Mouse (Mus musculus): ENCODE measurements around the gene Amhr2. TPM values are rescaled to one million over a fixed set of nuclear protein-coding genes. Genes with fewer than 3 reads are reported as not detected.
A peak's percentile ranks its signal among the peaks of the same experiment; 100 is the strongest.

Amhr2 gene
- total RNA-seq, 2 experiments from 2014 or later: 2.8 to 3.1 TPM

DNA sequence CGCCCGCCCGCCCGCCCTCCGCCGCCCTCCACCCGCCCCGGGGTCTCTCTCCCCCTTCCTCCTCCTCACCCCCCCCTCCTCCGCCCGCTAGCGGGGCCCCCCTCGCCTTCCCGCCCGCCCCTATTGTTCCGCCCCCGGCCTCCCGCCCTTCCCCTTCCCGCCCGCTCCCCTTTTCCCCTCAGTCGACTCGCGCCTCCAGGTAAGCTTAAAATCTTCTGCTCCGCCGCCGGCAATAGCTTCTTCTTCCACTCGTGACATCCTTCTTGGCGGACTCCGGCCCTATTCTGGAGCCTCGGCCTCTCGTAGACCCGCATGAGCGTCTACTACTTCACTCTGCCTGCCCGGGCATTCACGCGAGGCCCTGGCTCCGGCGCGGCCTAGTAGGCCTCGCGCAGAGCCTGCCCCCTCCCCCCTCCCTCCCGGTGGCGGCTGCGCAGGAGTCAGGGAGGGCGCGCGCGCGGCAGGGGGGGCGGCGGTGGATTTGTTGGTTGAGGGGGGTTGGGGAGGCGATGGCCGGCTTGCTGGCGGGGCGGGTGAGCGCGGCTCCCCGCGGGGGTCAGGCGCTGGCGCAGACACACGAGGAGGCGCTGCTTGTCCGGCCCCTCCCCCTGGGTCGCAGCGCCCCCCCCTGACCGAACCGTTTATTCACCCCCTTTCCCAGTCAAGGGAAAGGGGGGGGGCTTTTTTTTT, 25.6 kb downstream of the Amhr2 start:
- peak; percentile 69 to 78 for DNase-seq (ENCODE audit: low spot score in 2 of 2)

DNA sequence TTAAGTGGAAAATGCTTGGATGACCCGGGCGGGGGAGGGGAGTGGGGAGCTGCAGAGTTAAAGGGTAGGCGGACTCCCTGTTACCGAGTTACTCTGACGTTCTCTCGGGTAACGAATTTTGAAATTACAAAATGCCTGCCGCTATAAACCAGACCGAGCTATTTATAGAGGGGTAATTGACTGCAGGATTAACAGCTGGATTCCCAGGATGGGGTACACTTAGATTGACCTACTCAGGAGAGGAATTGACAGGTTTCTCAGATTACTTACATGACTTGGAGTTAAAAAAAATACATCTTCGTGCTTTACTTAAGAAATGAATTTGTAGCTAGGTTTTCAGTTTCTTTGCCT, 26.1 kb downstream of the Amhr2 start:
- no peak for DNase-seq (ENCODE audit: low spot score in 2 of 2)

DNA sequence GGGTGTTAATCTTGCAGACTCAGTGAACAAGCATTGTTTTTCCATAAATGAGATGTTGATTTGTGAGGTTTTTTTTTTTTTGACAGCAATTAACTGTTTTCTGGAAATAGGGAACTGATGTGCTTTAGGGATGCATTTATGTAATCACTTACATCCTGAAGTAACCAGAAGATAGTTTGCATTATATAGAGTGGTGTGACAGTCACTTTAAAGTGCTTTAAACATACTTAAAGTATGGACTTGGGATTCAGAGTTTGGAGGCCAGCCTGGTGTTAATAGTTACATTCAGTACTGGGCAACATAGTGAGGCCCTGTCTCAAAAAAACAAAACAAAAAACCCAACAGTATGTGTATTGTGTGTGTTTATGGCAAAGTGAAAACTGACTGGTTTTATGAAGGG, 26.6 kb downstream of the Amhr2 start:
- DNase-seq (ENCODE audit: low spot score in 2 of 2): no peak

DNA sequence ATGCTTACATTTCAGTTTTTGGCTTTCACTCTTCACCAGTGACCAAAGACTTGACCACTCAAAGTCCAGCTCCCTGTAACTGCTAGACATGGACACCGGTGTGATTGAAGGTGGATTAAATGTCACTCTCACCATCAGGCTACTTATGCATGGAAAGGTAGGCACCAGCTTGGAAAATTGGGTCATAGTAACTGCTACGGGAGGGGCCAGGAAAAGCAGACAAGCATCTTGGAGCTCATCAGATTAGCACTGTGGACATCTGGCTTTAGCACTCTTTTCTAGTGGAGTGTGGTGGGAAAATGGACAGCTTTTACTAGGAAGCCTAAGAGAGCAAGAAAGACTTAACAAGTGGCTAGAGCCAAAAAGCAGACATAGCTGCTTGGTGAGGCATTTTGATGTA, 28.1 kb downstream of the Amhr2 start:
- no peak for DNase-seq (ENCODE audit: low spot score in 2 of 2)

DNA sequence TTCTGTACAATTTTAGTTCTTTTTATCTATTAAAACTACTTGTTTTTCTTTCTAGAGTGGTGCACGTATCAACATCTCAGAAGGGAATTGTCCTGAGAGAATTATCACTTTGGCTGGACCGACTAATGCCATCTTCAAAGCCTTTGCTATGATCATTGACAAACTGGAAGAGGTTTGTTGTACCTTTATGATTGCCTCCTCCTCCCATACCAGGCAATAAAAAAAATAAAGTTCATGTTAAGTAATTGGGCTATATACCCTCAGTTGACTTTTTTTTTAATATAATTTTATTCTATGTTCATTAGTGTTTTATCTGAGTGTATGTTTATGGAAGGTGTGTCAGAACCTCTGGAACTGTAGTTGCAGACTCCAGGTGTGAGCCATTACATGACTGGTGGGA, 29.4 kb downstream of the Amhr2 start:
- no peak for DNase-seq (ENCODE audit: low spot score in 2 of 2)

DNA sequence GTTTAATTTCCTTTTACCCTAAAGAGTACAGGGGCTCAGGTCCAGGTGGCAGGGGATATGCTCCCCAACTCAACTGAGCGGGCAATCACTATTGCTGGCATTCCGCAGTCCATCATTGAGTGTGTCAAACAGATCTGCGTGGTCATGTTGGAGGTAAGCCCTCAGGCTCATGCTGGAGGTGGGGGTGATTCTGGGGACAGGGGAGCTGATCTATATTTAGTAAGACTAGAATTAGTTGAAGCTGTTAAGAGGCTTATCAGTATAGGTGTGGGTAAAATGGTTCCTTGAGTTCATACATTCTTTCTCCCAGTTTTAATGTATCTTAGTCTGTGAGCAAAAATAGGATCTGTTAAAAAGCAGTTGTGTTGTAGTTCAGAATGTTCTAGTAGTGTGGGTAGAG, 38.0 kb downstream of the Amhr2 start:
- DNase-seq (ENCODE audit: low spot score in 2 of 2): no peak

DNA sequence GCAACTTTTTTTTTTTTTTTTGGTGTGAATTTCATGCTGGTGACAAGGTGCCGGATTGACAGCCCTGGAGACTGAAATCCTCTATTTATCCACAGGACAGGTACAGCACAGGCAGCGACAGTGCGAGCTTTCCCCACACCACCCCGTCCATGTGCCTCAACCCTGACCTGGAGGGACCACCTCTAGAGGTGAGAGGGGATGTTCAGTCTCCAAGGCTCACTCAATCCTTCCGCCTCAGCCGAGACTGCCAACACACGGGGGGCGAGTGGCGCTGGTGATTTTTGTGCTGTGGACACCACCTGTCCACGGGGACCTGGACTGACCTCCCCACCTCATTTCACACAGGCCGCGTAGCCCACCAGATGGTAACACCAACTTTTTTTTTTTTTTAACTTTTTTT, 40.7 kb downstream of the Amhr2 start:
- DNase-seq (ENCODE audit: low spot score in 2 of 2): no peak

DNA sequence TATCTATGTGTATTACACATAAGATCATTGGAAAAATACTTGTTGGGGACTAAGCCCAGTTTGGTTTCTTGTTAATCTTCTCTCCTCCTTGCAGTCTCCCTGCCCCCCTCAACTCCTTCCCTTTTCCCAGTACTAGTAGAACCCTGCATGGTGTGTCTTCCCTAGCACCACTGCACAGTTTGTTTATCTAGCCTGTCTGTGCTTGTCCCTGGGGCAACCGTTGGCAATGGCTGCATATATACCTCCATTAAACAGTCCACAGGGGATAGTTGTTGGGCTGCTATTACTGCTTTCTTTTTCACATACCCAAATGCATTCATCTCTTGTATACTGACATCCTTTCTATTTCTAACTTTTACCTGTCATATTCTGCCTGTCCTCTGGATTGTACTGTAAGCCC, 42.5 kb downstream of the Amhr2 start:
- DNase-seq (ENCODE audit: low spot score in 2 of 2): no peak

DNA sequence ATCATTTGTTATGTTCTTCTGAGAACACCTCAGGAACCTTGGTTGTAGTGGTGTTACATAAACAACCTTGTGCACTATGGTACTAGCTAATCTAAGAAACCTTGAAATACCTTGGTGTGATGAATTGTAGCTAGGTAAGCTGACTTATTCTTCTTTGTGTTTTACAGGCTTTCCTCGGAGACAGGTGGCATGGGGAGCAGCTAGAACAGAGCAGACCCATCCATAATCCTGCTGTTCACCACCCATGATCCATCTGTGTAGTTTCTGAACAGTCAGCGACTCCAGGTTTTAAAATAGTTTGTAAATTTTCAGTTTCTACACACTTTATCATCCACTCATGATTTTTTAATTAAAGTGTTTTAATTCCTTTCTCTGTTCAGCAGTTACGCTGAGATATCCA, 53.2 kb downstream of the Amhr2 start:
- DNase-seq (ENCODE audit: low spot score in 2 of 2): no peak

DNA sequence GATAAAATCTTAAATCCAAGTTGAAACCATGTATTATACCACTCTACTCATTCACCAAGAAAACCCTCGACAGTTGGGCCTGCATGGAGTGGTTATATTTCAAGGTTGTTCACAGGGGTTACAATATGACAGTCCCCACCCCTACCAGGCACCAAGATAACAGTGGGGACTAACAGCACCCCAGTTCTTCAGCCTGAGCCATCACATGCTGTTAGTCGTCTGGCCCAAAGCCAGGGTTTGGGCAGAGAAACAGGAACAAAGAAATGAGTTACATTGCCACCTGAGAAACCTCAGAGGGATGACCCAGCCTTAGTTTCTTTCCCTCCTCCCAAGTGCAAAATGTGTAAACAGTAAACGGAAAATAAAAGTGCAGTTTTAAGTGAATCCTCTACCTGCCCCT, 54.2 kb downstream of the Amhr2 start:
- no peak for DNase-seq (ENCODE audit: low spot score in 2 of 2)

DNA sequence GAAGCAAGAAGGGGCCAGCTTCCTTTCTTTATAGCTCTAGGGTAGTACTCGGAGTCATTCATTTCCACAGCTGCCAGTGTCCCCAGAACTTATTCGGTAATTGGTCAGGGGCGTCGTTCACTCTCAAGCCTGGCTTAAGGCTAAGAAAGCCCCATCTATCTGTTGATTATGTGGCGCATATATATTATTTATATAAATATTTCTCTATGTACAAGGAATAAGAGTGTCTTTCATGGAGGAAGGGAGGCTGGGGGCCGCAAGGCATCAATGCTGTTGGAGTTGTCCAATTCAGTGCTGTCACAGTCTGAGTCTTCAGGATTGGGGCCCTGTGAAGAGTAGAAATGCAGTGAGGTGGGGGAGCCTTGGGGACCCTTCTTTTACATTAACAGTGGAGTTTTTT, 54.7 kb downstream of the Amhr2 start:
- no peak for DNase-seq (ENCODE audit: low spot score in 2 of 2)

DNA sequence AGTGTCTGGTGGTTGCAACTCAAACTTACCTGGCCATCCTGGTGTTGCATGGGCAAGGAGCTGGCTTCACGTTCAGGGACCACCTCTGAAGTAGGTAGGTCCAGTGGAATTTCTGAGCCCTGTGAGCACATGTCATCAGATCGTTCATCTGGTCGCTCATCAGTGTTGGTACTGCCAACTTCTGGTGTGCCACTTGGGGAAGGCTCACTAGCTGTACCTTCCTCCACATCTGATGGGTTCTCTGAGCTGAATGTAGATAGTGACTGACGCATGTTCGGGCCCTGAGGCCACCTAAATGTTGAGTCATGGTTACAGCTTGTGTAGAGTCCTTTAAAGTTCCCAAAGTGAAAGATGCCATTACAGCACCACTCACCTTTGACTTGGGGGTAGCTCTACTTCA, 55.3 kb downstream of the Amhr2 start:
- no peak for DNase-seq (ENCODE audit: low spot score in 2 of 2)

DNA sequence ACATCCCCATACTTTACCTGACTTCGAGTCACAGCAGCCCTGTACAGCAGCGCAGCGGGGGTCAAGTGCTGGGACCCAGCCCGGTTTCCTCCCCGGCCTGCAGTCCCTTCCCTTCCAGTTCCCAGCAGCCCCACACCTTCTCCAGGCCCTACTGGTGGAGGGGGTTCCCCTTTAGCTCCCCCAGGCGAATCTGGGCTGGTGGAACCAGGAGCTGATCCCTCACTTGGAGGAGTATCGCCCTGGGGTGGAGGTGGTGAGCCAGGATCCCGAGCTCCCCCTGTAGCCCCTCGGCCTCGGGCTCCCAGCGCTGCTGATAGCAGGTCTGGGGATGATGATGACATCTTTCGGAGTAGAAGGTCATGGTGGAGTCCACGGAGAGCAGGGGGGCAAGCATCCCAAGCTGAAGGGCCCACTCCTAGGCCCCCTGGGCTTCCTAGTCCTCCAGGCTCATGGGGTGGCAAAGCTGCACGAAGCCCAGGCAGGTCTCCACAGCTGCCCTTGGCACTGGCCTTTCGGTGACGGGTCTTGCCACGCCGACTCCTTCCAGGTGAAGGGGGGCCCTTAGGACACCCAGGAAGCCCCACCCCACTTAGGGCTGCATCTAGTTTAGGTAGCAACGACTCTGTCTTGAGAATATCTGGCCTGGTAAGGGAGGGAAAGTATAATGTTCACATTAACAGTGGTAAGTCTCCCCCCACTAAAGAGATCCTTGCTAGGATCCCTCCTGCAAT, 56.1 kb downstream of the Amhr2 start:
- no peak for DNase-seq (ENCODE audit: low spot score in 2 of 2)

DNA sequence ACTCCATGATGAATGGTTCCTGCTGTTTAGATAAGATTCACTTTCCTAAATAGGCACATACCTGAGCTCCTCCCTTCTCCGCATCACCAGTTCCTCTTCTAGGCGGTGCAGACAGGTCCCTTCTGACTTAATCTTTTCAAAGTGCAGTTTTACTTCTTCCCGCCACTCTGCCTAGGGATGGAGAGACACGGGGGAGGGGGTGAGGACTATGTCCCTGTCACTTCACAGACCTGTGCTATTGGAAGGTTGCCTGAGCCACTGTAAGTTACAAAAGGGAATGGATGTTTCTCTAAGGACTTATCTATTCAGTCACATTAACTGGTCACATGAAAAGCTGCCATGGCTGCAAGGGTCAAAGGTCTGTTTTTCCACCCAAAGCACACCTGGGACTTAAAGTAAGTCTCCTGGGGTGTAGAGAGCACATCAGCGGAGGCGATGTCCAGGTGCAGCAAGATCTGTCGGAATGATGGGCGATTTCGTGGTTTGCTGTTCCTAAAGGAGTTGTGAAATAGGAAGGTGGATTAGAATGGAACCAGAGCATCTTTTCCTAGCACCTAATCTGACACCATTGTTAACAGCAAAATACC, 57.2 kb downstream of the Amhr2 start:
- DNase-seq (ENCODE audit: low spot score in 2 of 2): no peak

DNA sequence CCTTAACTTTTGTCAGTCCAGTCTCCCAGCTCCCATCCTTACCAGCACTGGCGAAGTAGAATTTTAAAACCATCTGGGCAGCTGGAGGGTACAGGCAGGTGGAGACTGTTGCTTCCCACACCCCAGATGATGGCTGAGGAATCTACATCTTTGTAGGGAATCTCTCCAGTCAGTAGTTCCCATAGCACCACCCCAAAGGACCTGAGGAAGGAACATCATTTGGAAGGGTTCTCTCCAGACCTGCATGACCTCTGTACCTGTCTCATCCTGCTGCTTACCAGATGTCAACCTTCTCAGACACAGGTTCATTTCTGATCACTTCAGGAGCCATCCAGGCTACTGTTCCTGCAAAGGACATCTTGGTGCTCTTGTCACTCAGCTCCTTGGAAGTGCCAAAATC, 58.3 kb downstream of the Amhr2 start, which contains the start of gene Gm10337:
Gene Gm10337, plus strand, starts transcription at position 276 of the 400 bp plus-strand sequence.
- no peak for DNase-seq (ENCODE audit: low spot score in 2 of 2)

Other genes with a start within 250 kb of the Amhr2 start
- gene Zfp740, start 242.1 kb upstream of the Amhr2 start, total RNA-seq (2021): 100 to 1,000 TPM; 131 to 134 TPM
- gene Csad, start 240.6 kb upstream of the Amhr2 start, total RNA-seq (2021): 100 to 1,000 TPM in 1 of 2 experiments, 10 to 100 TPM in 1; 90.0 to 106 TPM
- gene Itgb7, start 213.4 kb upstream of the Amhr2 start, total RNA-seq (2021): 1 to 10 TPM; 1.1 to 3.6 TPM
- 10 to 100 TPM; 24.8 to 28.6 TPM for gene Rarg, start 187.8 kb upstream of the Amhr2 start, total RNA-seq (2021)
- gene Gm9918, start 174.8 kb upstream of the Amhr2 start, total RNA-seq (2021): under 1 TPM; 0.17 to 0.31 TPM
- 10 to 100 TPM; 34.4 to 36.7 TPM for gene Mfsd5, start 165.9 kb upstream of the Amhr2 start, total RNA-seq (2021)
- 10 to 100 TPM; 16.5 to 24.5 TPM for gene Espl1, start 149.1 kb upstream of the Amhr2 start, total RNA-seq (2021)
- gene Pfdn5, start 119.3 kb upstream of the Amhr2 start, total RNA-seq (2021): 100 to 1,000 TPM; 443 to 452 TPM
- gene Myg1, start 113.7 kb upstream of the Amhr2 start, total RNA-seq (2021): 10 to 100 TPM; 86.3 to 96.7 TPM
- gene Aaas, start 94.6 kb upstream of the Amhr2 start, total RNA-seq (2021): 10 to 100 TPM; 32.3 to 39.0 TPM
- gene Sp7, start 78.2 kb upstream of the Amhr2 start, total RNA-seq (2021): under 1 TPM; 0.31 to 0.48 TPM
- 100 to 1,000 TPM; 101 to 110 TPM for gene Sp1, start 39.2 kb upstream of the Amhr2 start, total RNA-seq (2021)
- gene Prr13, start 13.7 kb downstream of the Amhr2 start, total RNA-seq (2021): 10 to 100 TPM; 63.2 to 81.5 TPM
- 100 to 1,000 TPM; 925 to 956 TPM for gene Pcbp2, start 25.2 kb downstream of the Amhr2 start, total RNA-seq (2021)
- gene Gm10337, start 58.4 kb downstream of the Amhr2 start, total RNA-seq (2021): 1 to 10 TPM in 1 of 2 experiments, not detected in 1; 4.3 TPM
- gene Map3k12, start 71.7 kb downstream of the Amhr2 start, total RNA-seq (2021): 10 to 100 TPM; 13.2 to 13.4 TPM
- 10 to 100 TPM; 52.8 to 53.2 TPM for gene Tarbp2, start 72.8 kb downstream of the Amhr2 start, total RNA-seq (2021)
- 1 to 10 TPM; 5.9 to 8.6 TPM for gene Npff, start 79.6 kb downstream of the Amhr2 start, total RNA-seq (2021)
- 1 to 10 TPM in 1 of 2 experiments, not detected in 1; 1.5 TPM for gene Gm28047, start 179.7 kb downstream of the Amhr2 start, total RNA-seq (2021)
- 10 to 100 TPM; 81.4 to 87.1 TPM for gene Atf7, start 180.1 kb downstream of the Amhr2 start, total RNA-seq (2021)
- 10 to 100 TPM; 18.1 to 18.2 TPM for gene Atp5g2, start 227.0 kb downstream of the Amhr2 start, total RNA-seq (2021)

Data from adrenal gland, postnatal 4 days (tissue).